Mouse (Mus musculus) bone marrow macrophage, adult 2 months (primary cell): ENCODE data around the gene Lcmt1.

Source experiments
- CTCF ChIP-seq: IDR thresholded peaks from 2 replicates; pipeline ENCODE4 v1.5.1; 2012; ENCODE audit warnings: low read depth, mild to moderate bottlenecking, low read length, moderate library complexity
- POLR2A ChIP-seq: IDR thresholded peaks from 2 replicates; pipeline ENCODE4 v1.6.1; 2012; ENCODE audit warnings: mild to moderate bottlenecking, low read depth, low read length, borderline replicate concordance

- TF ChIP-seq CTCF = no peak
- no peak for TF ChIP-seq POLR2A
These were observed 79.2 kb downstream of the Lcmt1 start for GRCm38 (mm10) chr7:123448794-123449193.
